ENCODE assay signal across 8 mouse cellular contexts in genomic region chr1:36244828-36245215, GRCm38 (mm10). TPM values are rescaled to one million over a fixed set of nuclear protein-coding genes. Genes with fewer than 3 reads are reported as not detected.
DNase-seq lines count a peak whose midpoint lies in the region; ATAC-seq lines count a peak whose summit lies in the region.

No protein-coding gene starts in this region.

- H3K27ac ChIP-seq in kidney, embryonic 16.5 days (ENCODE audit: low read length): no peak overlapping the region
- H3K27ac ChIP-seq in hindbrain, embryonic 12.5 days: no peak overlapping the region
- no peak overlapping the region for H3K27ac ChIP-seq in midbrain, embryonic 16.5 days (ENCODE audit: low read length)

- no peak for ATAC-seq in kidney, embryonic 16.5 days (ENCODE audit: low FRiP score, low TSS enrichment)
- ATAC-seq in hindbrain, embryonic 12.5 days (ENCODE audit: low FRiP score): no peak
- ATAC-seq in midbrain, embryonic 16.5 days: no peak

- no peak overlapping the region for H3K9ac ChIP-seq in kidney, embryonic 16.5 days (replicated peaks; ENCODE audit: low read length)
- no peak overlapping the region for H3K9ac ChIP-seq in hindbrain, embryonic 12.5 days
- no peak overlapping the region for H3K9ac ChIP-seq in midbrain, embryonic 16.5 days (ENCODE audit: low read depth, low read length)

- no peaks in the 10 kb centered on the region for H3K27me3 ChIP-seq in kidney, embryonic 16.5 days (ENCODE audit: insufficient read depth, low read length)
- H3K27me3 ChIP-seq in hindbrain, embryonic 12.5 days: no peaks in the 10 kb centered on the region
- no peaks in the 10 kb centered on the region for H3K27me3 ChIP-seq in midbrain, embryonic 16.5 days (ENCODE audit: control insufficient read depth, insufficient read depth, low read depth, low read length)

- no peaks in the 10 kb centered on the region for H3K36me3 ChIP-seq in kidney, embryonic 16.5 days (ENCODE audit: insufficient read depth, low read length)
- no peaks in the 10 kb centered on the region for H3K36me3 ChIP-seq in hindbrain, embryonic 12.5 days
- no peaks in the 10 kb centered on the region for H3K36me3 ChIP-seq in midbrain, embryonic 16.5 days (ENCODE audit: control insufficient read depth, insufficient read depth, low read length)

- intact Hi-C loops in left cerebral cortex, postnatal 4 days (cut with DNase I): no loop called here

- H3K4me2 ChIP-seq in kidney, embryonic 16.5 days (replicated peaks; ENCODE audit: low read depth, low read length): 0 out of 2 replicates have a peak overlapping the region, but pooled peaks have one; percentile 72
- peak overlapping the region; percentile 86; the same call in 1 of the 2 replicates for H3K4me2 ChIP-seq in hindbrain, embryonic 12.5 days (replicated peaks)
- H3K4me2 ChIP-seq in midbrain, embryonic 16.5 days (ENCODE audit: low read length): peak overlapping the region; percentile 57; the same call in 1 of the 2 replicates

- DNase-seq in adrenal gland, postnatal 14 days: peak; percentile 13
- no peak for DNase-seq in adrenal gland, adult 2 months
- DNase-seq in kidney, postnatal 36 days: no peak
- no peak for DNase-seq in right cerebral cortex, postnatal 10 days (ENCODE audit: low spot score in 2 of 2)
- DNase-seq in left cerebral cortex, postnatal 4 days: no peak

- no peak overlapping the region for H3K4me3 ChIP-seq in kidney, embryonic 16.5 days (ENCODE audit: low read length)
- no peak overlapping the region for H3K4me3 ChIP-seq in hindbrain, embryonic 12.5 days
- no peak overlapping the region for H3K4me3 ChIP-seq in midbrain, embryonic 16.5 days (ENCODE audit: low read depth, low read length)

- WGBS in kidney, embryonic 16.5 days: 86% methylated on average over 4 of the region's 4 CpGs
- WGBS in hindbrain, embryonic 12.5 days: 90% methylated on average over 4 of the region's 4 CpGs
- WGBS in midbrain, embryonic 16.5 days: 94% methylated on average over 4 of the region's 4 CpGs

- H3K4me1 ChIP-seq in kidney, embryonic 16.5 days (ENCODE audit: insufficient read depth, low read length): peaks cover 12% of the 10 kb centered on the region
- H3K4me1 ChIP-seq in hindbrain, embryonic 12.5 days: peaks cover 26% of the 10 kb centered on the region
- peaks cover 12% of the 10 kb centered on the region for H3K4me1 ChIP-seq in midbrain, embryonic 16.5 days (ENCODE audit: control insufficient read depth, insufficient read depth, low read length)

- no peaks in the 10 kb centered on the region for H3K9me3 ChIP-seq in kidney, embryonic 16.5 days (ENCODE audit: low read length)
- no peaks in the 10 kb centered on the region for H3K9me3 ChIP-seq in hindbrain, embryonic 12.5 days (replicated peaks)
- H3K9me3 ChIP-seq in midbrain, embryonic 16.5 days (replicated peaks; ENCODE audit: control insufficient read depth, low read length, poor library complexity, severe bottlenecking): no peaks in the 10 kb centered on the region

RNA-seq across cellular contexts. Expression of gene Uggt1, which starts 0.3 kb away (rescaled TPM):
- 42.8 and 45.7 TPM in 2 replicates for total RNA-seq in adrenal gland, postnatal 14 days (2021)
- 10 to 100 TPM; 39.4 to 48.5 TPM for total RNA-seq in adrenal gland, adult 2 months (2021)
- 7.6 and 9.9 TPM in 2 replicates for polyA plus RNA-seq in adrenal gland, adult 2 months (2012; rRNA removed)
- 61.3 and 69.0 TPM in 2 replicates for polyA plus RNA-seq in kidney, embryonic 16.5 days (2015; fragmentation: Nextera tagmentation; extraction: Ambion mirVana)
- polyA plus RNA-seq in hindbrain, embryonic 12.5 days (2016; fragmentation: Nextera tagmentation; extraction: Ambion mirVana): 60.2 and 61.0 TPM in 2 replicates
- polyA plus RNA-seq in midbrain, embryonic 16.5 days (2015; fragmentation: Nextera tagmentation; extraction: Ambion mirVana): 45.3 and 46.6 TPM in 2 replicates
- 10 to 100 TPM; 54.7 to 56.0 TPM for total RNA-seq in left cerebral cortex, postnatal 4 days (2021)

RNA-seq across cellular contexts. Expression of gene Neurl3, which starts 29.7 kb away (rescaled TPM):
- 4.0 and 5.8 TPM in 2 replicates for total RNA-seq in adrenal gland, postnatal 14 days (2021)
- total RNA-seq in adrenal gland, adult 2 months (2021): 1 to 10 TPM; 4.3 to 9.5 TPM
- 6.3 and 7.6 TPM in 2 replicates for polyA plus RNA-seq in adrenal gland, adult 2 months (2012; rRNA removed)
- polyA plus RNA-seq in kidney, embryonic 16.5 days (2015; fragmentation: Nextera tagmentation; extraction: Ambion mirVana): 18.4 TPM in 2 replicates
- 0.52 and 0.77 TPM in 2 replicates for polyA plus RNA-seq in hindbrain, embryonic 12.5 days (2016; fragmentation: Nextera tagmentation; extraction: Ambion mirVana)
- 1.2 and 1.5 TPM in 2 replicates for polyA plus RNA-seq in midbrain, embryonic 16.5 days (2015; fragmentation: Nextera tagmentation; extraction: Ambion mirVana)
- total RNA-seq in left cerebral cortex, postnatal 4 days (2021): under 1 TPM; 0.34 to 0.56 TPM
